Mouse (Mus musculus) limb, embryonic 15.5 days (tissue): ENCODE data around the gene Ehf. TPM values are rescaled to one million over a fixed set of nuclear protein-coding genes. Genes with fewer than 3 reads are reported as not detected.

ENCODE experiments used
- ATAC-seq: fragments of 200-750 bp; cut with Nextera tagmentation; 2 replicates; pipeline ENCODE4 v1.8.0; 2017; ENCODE audit warnings: low read depth, moderate TSS enrichment; ENCODE audit not compliant: insufficient number of reproducible peaks, low FRiP score, low TSS enrichment
- H3K27ac ChIP-seq: fragments of 300-500 bp; sonication (generic); 2 replicates; pipeline ENCODE4 v1.5.1; 2015; ENCODE audit warnings: moderate library complexity, mild to moderate bottlenecking, inconsistent platforms
- H3K27me3 ChIP-seq: fragments of 300-500 bp; sonication (generic); 2 replicates; pipeline ENCODE4 v1.6.1; 2015; ENCODE audit warnings: inconsistent platforms
- H3K36me3 ChIP-seq: fragments of 300-500 bp; sonication (generic); 2 replicates; pipeline ENCODE4 v1.6.1; 2015; ENCODE audit warnings: inconsistent platforms
- H3K4me1 ChIP-seq: fragments of 300-500 bp; sonication (generic); 2 replicates; pipeline ENCODE4 v1.6.1; 2015; ENCODE audit warnings: inconsistent platforms
- H3K4me2 ChIP-seq: fragments of 300-500 bp; sonication (generic); 2 replicates; pipeline ENCODE4 v1.6.1; 2015; ENCODE audit warnings: mild to moderate bottlenecking, inconsistent platforms
- H3K4me3 ChIP-seq: fragments of 300-500 bp; sonication (generic); 2 replicates; pipeline ENCODE4 v1.5.1; 2015; ENCODE audit warnings: mild to moderate bottlenecking, inconsistent platforms
- H3K9ac ChIP-seq: fragments of 300-500 bp; sonication (generic); 2 replicates; pipeline ENCODE4 v1.6.1; 2015; ENCODE audit warnings: inconsistent platforms
- H3K9me3 ChIP-seq: fragments of 300-500 bp; sonication (generic); 2 replicates; pipeline ENCODE4 v1.6.1; 2016; ENCODE audit warnings: inconsistent platforms
- WGBS: fragments of 180-500 bp; shearing (Covaris S2); methylation state at CpG from one replicate; pipeline ENCODE4 v1.1.7; 2015; 5-methylcytosine and 5-hydroxymethylcytosine counted together
- polyA plus RNA-seq: library from polyadenylated mRNA; unstranded; fragments of >200 nt; fragmentation: Nextera tagmentation; extraction: Ambion mirVana; gene quantifications from 2 replicates; pipeline ENCODE4 v1.2.1, GENCODE M21; 2015

Ehf gene
- polyA plus RNA-seq, 1 experiment from 2014 or later: 4.4 TPM

GRCm38 (mm10) chr2:103274803-103275202 is 28.3 kb downstream of the Ehf start:
- no peak overlapping the region for H3K4me2 ChIP-seq
- 0 out of 2 replicates have a peak, but pooled peaks cover 3% of the 10 kb centered on the region for H3K4me1 ChIP-seq
- no peak overlapping the region for H3K4me3 ChIP-seq
- no peak overlapping the region for H3K27ac ChIP-seq
- no peak overlapping the region for H3K9ac ChIP-seq
- no peaks in the 10 kb centered on the region for H3K9me3 ChIP-seq
- WGBS: 64% methylated on average over 2 of the region's 2 CpGs
- H3K36me3 ChIP-seq: no peaks in the 10 kb centered on the region
- no peaks in the 10 kb centered on the region for H3K27me3 ChIP-seq
- no peak for ATAC-seq

GRCm38 (mm10) chr2:103274270-103274669 is 28.8 kb downstream of the Ehf start:
- Histone ChIP-seq H3K9me3 (no peaks in the 10 kb centered on the region), H3K4me3 (no peak overlapping the region), H3K36me3 (no peaks in the 10 kb centered on the region), H3K27me3 (no peaks in the 10 kb centered on the region), H3K9ac (no peak overlapping the region), H3K4me2 (no peak overlapping the region), H3K4me1 (0 out of 2 replicates have a peak, but pooled peaks cover 3% of the 10 kb centered on the region), H3K27ac (no peak overlapping the region)
- ATAC-seq: no peak
- WGBS: 65% methylated on average over 1 of the region's 1 CpGs

- WGBS: 78% methylated on average over 8 of the region's 8 CpGs
- Histone ChIP-seq H3K9me3 (no peaks in the 10 kb centered on the region), H3K4me1 (0 out of 2 replicates have a peak, but pooled peaks cover 3% of the 10 kb centered on the region), H3K36me3 (no peaks in the 10 kb centered on the region), H3K4me2 (no peak overlapping the region), H3K27me3 (no peaks in the 10 kb centered on the region), H3K4me3 (no peak overlapping the region), H3K9ac (no peak overlapping the region), H3K27ac (no peak overlapping the region)
- ATAC-seq: no peak
These were observed 31.6 kb downstream of the Ehf start for GRCm38 (mm10) chr2:103271481-103271880.

GRCm38 (mm10) chr2:103270556-103271160 is 32.4 kb downstream of the Ehf start:
- WGBS: 70% methylated on average over 5 of the region's 5 CpGs
- Histone ChIP-seq H3K9me3 (no peaks in the 10 kb centered on the region), H3K4me2 (no peak overlapping the region), H3K4me1 (0 out of 2 replicates have a peak, but pooled peaks cover 3% of the 10 kb centered on the region), H3K36me3 (no peaks in the 10 kb centered on the region), H3K27ac (no peak overlapping the region), H3K4me3 (no peak overlapping the region), H3K27me3 (no peaks in the 10 kb centered on the region), H3K9ac (no peak overlapping the region)
- no peak for ATAC-seq

GRCm38 (mm10) chr2:103239086-103239485 is 64.0 kb downstream of the Ehf start:
- no peak overlapping the region for H3K9ac ChIP-seq
- ATAC-seq: no peak
- H3K27me3 ChIP-seq: no peaks in the 10 kb centered on the region
- no peak overlapping the region for H3K27ac ChIP-seq
- H3K9me3 ChIP-seq: no peaks in the 10 kb centered on the region
- no peak overlapping the region for H3K4me2 ChIP-seq
- no peaks in the 10 kb centered on the region for H3K36me3 ChIP-seq
- 77% methylated on average over 4 of the region's 4 CpGs for WGBS
- H3K4me3 ChIP-seq: no peak overlapping the region
- no peaks in the 10 kb centered on the region for H3K4me1 ChIP-seq

GRCm38 (mm10) chr2:103226781-103227180 is 76.3 kb downstream of the Ehf start:
- no peak for ATAC-seq
- Histone ChIP-seq H3K27ac (no peak overlapping the region), H3K4me2 (no peak overlapping the region), H3K36me3 (no peaks in the 10 kb centered on the region), H3K27me3 (no peaks in the 10 kb centered on the region), H3K4me3 (no peak overlapping the region), H3K9me3 (no peaks in the 10 kb centered on the region), H3K4me1 (no peaks in the 10 kb centered on the region), H3K9ac (no peak overlapping the region)
- 88% methylated on average over 2 of the region's 2 CpGs for WGBS

- H3K9ac ChIP-seq: no peak overlapping the region
- H3K4me3 ChIP-seq: no peak overlapping the region
- no peaks in the 10 kb centered on the region for H3K27me3 ChIP-seq
- ATAC-seq: no peak
- no peaks in the 10 kb centered on the region for H3K9me3 ChIP-seq
- no peak overlapping the region for H3K4me2 ChIP-seq
- no peaks in the 10 kb centered on the region for H3K4me1 ChIP-seq
- WGBS: 80% methylated on average over 2 of the region's 2 CpGs
- H3K27ac ChIP-seq: no peak overlapping the region
- no peaks in the 10 kb centered on the region for H3K36me3 ChIP-seq
These were observed 82.2 kb downstream of the Ehf start for GRCm38 (mm10) chr2:103220871-103221270.

- H3K9ac ChIP-seq: no peak overlapping the region
- no peak for ATAC-seq
- no peaks in the 10 kb centered on the region for H3K27me3 ChIP-seq
- H3K9me3 ChIP-seq: no peaks in the 10 kb centered on the region
- no peak overlapping the region for H3K4me2 ChIP-seq
- H3K27ac ChIP-seq: no peak overlapping the region
- no peaks in the 10 kb centered on the region for H3K4me1 ChIP-seq
- WGBS: 84% methylated on average over 4 of the region's 4 CpGs
- H3K4me3 ChIP-seq: no peak overlapping the region
- H3K36me3 ChIP-seq: no peaks in the 10 kb centered on the region
These were observed 84.8 kb downstream of the Ehf start for GRCm38 (mm10) chr2:103218323-103218722.

- H3K4me3 ChIP-seq: no peak overlapping the region
- WGBS: 89% methylated on average over 4 of the region's 4 CpGs
- no peak for ATAC-seq
- H3K27ac ChIP-seq: no peak overlapping the region
- H3K9ac ChIP-seq: no peak overlapping the region
- H3K27me3 ChIP-seq: no peaks in the 10 kb centered on the region
- H3K4me1 ChIP-seq: no peaks in the 10 kb centered on the region
- H3K4me2 ChIP-seq: no peak overlapping the region
- no peaks in the 10 kb centered on the region for H3K9me3 ChIP-seq
- H3K36me3 ChIP-seq: no peaks in the 10 kb centered on the region
These were observed 87.3 kb downstream of the Ehf start for GRCm38 (mm10) chr2:103215801-103216200.

GRCm38 (mm10) chr2:103214861-103215260 is 88.2 kb downstream of the Ehf start:
- Histone ChIP-seq H3K36me3 (no peaks in the 10 kb centered on the region), H3K4me2 (no peak overlapping the region), H3K4me3 (no peak overlapping the region), H3K9ac (no peak overlapping the region), H3K27me3 (no peaks in the 10 kb centered on the region), H3K4me1 (no peaks in the 10 kb centered on the region), H3K27ac (no peak overlapping the region), H3K9me3 (no peaks in the 10 kb centered on the region)
- ATAC-seq: no peak
- 85% methylated on average over 8 of the region's 8 CpGs for WGBS

- Histone ChIP-seq H3K4me2 (no peak overlapping the region), H3K9ac (no peak overlapping the region), H3K27me3 (no peaks in the 10 kb centered on the region), H3K4me1 (no peaks in the 10 kb centered on the region), H3K9me3 (no peaks in the 10 kb centered on the region), H3K36me3 (no peaks in the 10 kb centered on the region), H3K27ac (no peak overlapping the region), H3K4me3 (no peak overlapping the region)
- WGBS: 68% methylated on average over 1 of the region's 1 CpGs
- ATAC-seq: no peak
These were observed 89.5 kb downstream of the Ehf start for GRCm38 (mm10) chr2:103213547-103213946.
